Mouse (Mus musculus): ENCODE measurements around the gene A830005F24Rik.

The A830005F24Rik gene

DNA sequence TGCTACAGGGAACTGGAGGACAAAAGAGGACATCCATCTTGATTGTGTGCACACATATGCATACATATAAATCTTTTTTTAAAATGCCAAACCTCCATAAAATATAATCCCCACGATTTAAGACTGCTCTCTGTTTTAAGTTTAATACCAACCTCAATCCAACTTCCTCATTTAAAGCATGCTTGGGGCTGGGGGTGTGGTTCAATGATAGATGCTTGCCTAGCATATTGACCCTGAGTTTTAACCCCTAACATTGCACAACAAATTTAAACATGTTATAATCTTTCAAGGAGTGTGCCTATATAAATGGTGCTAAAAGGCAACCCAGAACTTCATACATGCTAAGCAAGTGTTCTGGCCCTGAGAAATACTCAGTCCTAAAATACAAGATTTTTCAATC is 27.1 kb downstream of the A830005F24Rik start:
- in situ Hi-C loops (cut with MboI, MseI) = no loop called here

DNA sequence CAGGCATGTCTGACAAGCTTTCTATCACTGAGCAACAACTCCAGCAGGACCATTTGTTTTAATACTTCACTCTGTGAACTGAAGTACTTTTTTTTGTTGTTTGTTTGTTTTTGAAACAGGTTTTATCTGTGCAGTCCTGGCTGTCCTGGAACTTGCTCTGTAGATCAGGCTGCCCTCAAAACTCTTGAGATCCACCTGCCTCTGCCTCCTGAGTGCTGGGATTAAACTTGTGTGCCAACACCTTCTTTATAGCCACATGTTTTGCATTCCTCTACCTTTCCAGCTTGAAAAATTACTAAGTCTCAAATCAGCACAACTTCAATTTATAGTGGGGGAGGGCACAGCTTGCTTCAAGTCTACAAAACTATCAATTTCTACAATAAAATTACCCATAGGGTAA is 31.0 kb downstream of the A830005F24Rik start:
- in situ Hi-C loops (cut with MboI, MseI) = no loop called here

DNA sequence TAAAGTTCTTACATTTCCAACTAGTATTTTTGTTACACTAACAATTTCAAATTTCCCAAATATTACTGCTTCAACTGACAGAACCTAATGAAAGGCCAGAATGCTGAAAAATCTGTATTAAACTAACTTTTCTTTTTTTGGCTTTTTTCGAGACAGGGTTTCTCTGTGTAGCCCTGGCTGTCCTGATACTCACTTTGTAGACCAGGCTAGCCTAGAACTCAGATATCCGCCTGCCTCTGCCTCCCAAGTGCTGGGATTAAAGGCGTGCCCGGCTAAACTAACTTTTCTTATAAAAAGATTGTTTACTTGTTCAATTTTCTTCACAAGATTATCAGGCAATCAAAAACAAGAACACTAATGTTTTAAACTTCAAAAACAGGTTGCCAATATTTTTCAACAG is 31.5 kb downstream of the A830005F24Rik start:
- in situ Hi-C loops (cut with MboI, MseI) = no loop called here

GRCm38 (mm10) chr13:48545476-48546281 is 32.3 kb downstream of the A830005F24Rik start:
- in situ Hi-C loops (cut with MboI, MseI) = no loop called here

- in situ Hi-C loops (cut with MboI, MseI) = no loop called here
These were observed 33.1 kb downstream of the A830005F24Rik start for GRCm38 (mm10) chr13:48546330-48546917.

DNA sequence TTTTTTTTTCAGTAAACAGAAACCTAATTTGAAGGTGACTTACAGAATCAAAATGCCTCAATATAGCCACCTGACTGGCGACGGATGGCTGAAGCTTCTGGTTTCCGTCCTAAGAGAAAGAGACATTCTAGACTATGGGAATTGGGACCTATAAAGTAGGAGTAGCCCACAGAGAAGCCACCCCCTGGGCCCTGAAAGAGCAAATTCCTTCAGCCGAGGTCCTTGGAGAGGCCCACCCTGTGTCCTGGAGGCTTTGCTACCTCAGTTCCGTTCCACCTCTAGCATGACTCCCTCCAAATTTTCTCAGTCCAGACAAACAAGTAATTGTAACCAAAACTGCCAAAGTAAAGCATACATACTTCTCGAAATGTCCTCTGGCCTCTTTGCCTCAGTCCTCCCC is 34.3 kb downstream of the A830005F24Rik start:
- in situ Hi-C loops (cut with MboI, MseI) = no loop called here

DNA sequence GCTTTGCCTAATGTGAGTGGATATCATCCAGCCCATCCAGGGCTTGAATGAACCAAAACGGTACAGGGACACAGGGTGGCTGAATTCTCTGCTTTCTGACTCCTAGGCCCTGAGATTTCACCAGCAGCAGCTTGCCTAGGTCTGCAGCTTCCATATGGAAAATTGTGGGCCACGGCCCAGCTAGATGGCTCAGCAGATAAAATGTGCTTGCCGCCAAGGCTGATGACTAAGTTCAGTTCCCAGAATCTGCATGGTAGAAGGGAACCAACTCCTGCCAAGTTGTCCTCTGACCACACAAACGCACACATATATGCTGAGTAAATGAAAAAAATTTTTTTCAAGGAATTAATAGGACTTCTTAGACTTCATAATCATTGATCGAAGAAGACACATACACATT is 34.9 kb downstream of the A830005F24Rik start:
- in situ Hi-C loops (cut with MboI, MseI) = no loop called here

- in situ Hi-C loops (cut with MboI, MseI) = no loop called here
These were observed 39.1 kb downstream of the A830005F24Rik start for GRCm38 (mm10) chr13:48552181-48553090.

GRCm38 (mm10) chr13:48553511-48553910 is 40.1 kb downstream of the A830005F24Rik start:
- in situ Hi-C loops (cut with MboI, MseI) = no loop called here

- in situ Hi-C loops (cut with MboI, MseI) = no loop called here
These were observed 41.2 kb downstream of the A830005F24Rik start for GRCm38 (mm10) chr13:48554552-48554951.

DNA sequence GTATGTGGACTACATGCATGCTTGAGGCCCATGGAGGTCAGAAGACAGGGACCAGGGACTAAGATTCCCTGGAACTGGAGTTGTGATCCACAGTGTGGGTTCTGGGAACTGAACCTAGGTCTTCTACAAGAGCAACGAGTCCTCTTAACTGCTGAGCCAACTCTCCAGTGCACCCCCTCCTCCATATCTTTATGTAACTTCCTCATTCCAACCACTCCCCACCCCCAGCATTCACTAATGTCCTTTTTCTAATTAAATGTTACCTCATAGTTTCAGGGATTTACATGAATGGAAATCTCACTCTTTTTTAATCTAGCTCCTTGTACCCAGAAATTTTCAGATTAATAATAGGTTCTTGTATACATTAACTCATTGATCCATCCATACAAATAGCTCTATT is 42.6 kb downstream of the A830005F24Rik start:
- in situ Hi-C loops (cut with MboI, MseI) = no loop called here

- in situ Hi-C loops (cut with MboI, MseI) = no loop called here
These were observed 48.1 kb downstream of the A830005F24Rik start for GRCm38 (mm10) chr13:48561481-48561880.

DNA sequence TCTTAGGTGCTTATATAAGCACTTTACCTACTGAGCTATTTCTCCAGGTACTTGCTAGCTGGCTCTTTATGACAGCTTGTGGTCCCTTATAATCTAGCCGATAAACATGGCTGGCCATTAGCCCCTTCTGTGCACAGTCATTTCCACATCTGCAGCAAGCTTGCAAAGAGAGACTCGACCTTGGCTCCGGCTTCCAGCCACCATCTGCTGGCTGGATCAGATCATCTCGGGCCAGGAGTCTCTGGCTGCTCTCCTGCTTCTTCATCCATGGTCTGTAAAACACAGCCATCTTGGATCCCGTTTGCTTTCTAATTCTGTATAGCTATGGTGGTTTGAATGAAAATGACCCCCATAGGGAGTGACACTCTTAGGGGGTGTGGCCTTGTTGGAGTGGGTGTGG is 49.0 kb downstream of the A830005F24Rik start:
- in situ Hi-C loops (cut with MboI, MseI) = no loop called here

Data from T-helper 17 cell (primary cell).